Mouse (Mus musculus) liver, adult 2 months (tissue): ENCODE results near the gene Ephx1.

Experiments
- CTCF ChIP-seq: fragments of 200-500 bp; IDR thresholded peaks from 2 replicates; pipeline ENCODE4 v1.5.1; 2011; ENCODE audit warnings: low read depth, low read length, control low read depth
- POLR2A ChIP-seq: fragments of 200-500 bp; IDR thresholded peaks from 2 replicates; pipeline ENCODE4 v1.6.1; 2011; ENCODE audit warnings: low read length, control low read depth; ENCODE audit not compliant: insufficient read depth; ENCODE audit errors: extremely low read depth

GRCm38 (mm10) chr1:180941726-180942125 is 79.0 kb downstream of the Ephx1 start:
- TF ChIP-seq CTCF: no peak
- TF ChIP-seq POLR2A: no peak
